Mouse (Mus musculus) cerebellum, postnatal 25 days (tissue): ENCODE results near the gene Clybl.

Experiments
- DNase-seq, 2 experiments: peaks; one replicate each; pipeline ENCODE4 v3.0.0; 2021; ENCODE audit warnings: mixed read lengths in 2 of 2

The Clybl gene

GRCm38 (mm10) chr14:122313328-122313727 lies 131.8 kb downstream of the Clybl start:
- DNase-seq, result no peak

GRCm38 (mm10) chr14:122315743-122316142 lies 134.2 kb downstream of the Clybl start:
- no peak for DNase-seq

GRCm38 (mm10) chr14:122322136-122322535 lies 140.6 kb downstream of the Clybl start:
- no peak for DNase-seq

GRCm38 (mm10) chr14:122323838-122324458 lies 142.4 kb downstream of the Clybl start:
- no peak for DNase-seq

- no peak for DNase-seq
These were observed 148.6 kb downstream of the Clybl start for GRCm38 (mm10) chr14:122330136-122330535.

GRCm38 (mm10) chr14:122330716-122331115 lies 149.2 kb downstream of the Clybl start:
- no peak for DNase-seq

GRCm38 (mm10) chr14:122331635-122332460 lies 150.3 kb downstream of the Clybl start:
- DNase-seq, result no peak

- peak in 1 of 2 experiments; percentile 47 for DNase-seq
These were observed 155.5 kb downstream of the Clybl start for GRCm38 (mm10) chr14:122336957-122337356.

- peak; percentile 84 to 87 for DNase-seq
These were observed 157.3 kb downstream of the Clybl start for GRCm38 (mm10) chr14:122338784-122339183.

- peak; percentile 38 to 41 for DNase-seq
These were observed 158.6 kb downstream of the Clybl start for GRCm38 (mm10) chr14:122340141-122340540.

GRCm38 (mm10) chr14:122341591-122342360 lies 160.3 kb downstream of the Clybl start:
- DNase-seq, result no peak

- DNase-seq, result peak; percentile 38 to 58
These were observed 163.0 kb downstream of the Clybl start for GRCm38 (mm10) chr14:122344272-122345224.

GRCm38 (mm10) chr14:122348069-122348468 lies 166.6 kb downstream of the Clybl start:
- DNase-seq, result peak; percentile 28 to 41

- DNase-seq, result peak; percentile 69 to 74
These were observed 167.8 kb downstream of the Clybl start for GRCm38 (mm10) chr14:122349326-122349725.

- DNase-seq, result no peak
These were observed 168.3 kb downstream of the Clybl start for GRCm38 (mm10) chr14:122349761-122350160.

- DNase-seq, result no peak
These were observed 169.3 kb downstream of the Clybl start for GRCm38 (mm10) chr14:122350766-122351165.

- no peak for DNase-seq
These were observed 175.8 kb downstream of the Clybl start for GRCm38 (mm10) chr14:122357316-122357715.

- no peak for DNase-seq
These were observed 177.1 kb downstream of the Clybl start for GRCm38 (mm10) chr14:122358592-122358991.

- DNase-seq, result peak; percentile 46 to 57
These were observed 177.8 kb downstream of the Clybl start for GRCm38 (mm10) chr14:122359136-122359905.

GRCm38 (mm10) chr14:122361807-122362206 lies 180.3 kb downstream of the Clybl start:
- no peak for DNase-seq

- DNase-seq, result peak in 1 of 2 experiments; percentile 6
These were observed 181.7 kb downstream of the Clybl start for GRCm38 (mm10) chr14:122363156-122363555.
